Mouse (Mus musculus): Measurements from ENCODE around the gene Sh2d2a.

- TF ChIP-seq CTCF (IDR thresholded peaks at IDR 0.05; ENCODE audit: borderline replicate concordance, extremely low read depth, insufficient read depth, insufficient read length), result no peak
- no peak for TF ChIP-seq POLR2A (IDR thresholded peaks at IDR 0.05; ENCODE audit: borderline replicate concordance, extremely low read depth, insufficient read depth, insufficient read length, poor library complexity, severe bottlenecking)
These were observed 57.3 kb downstream of the Sh2d2a start for GRCm38 (mm10) chr3:87903821-87904220.

All from brain, embryonic 14.5 days (tissue).